Mouse (Mus musculus) heart, adult 18-20 months (tissue): Measurements from ENCODE around the gene Plod2. TPM values are rescaled to one million over a fixed set of nuclear protein-coding genes. Genes with fewer than 3 reads are reported as not detected.

Experiments
- DNase-seq, 2 experiments: peaks; one replicate each; pipeline ENCODE4 v3.0.0; 2021 to 2022; ENCODE audit warnings: mixed read lengths in 1 of 2
- total RNA-seq, 2 experiments: library from RNA; stranded (reverse); gene quantifications; 2 replicates each; pipeline ENCODE4 v1.2.3; 2021

Gene Plod2
- total RNA-seq, 2 experiments from 2014 or later, result 19.2 to 20.8 TPM

- no peak for DNase-seq
Measured at GRCm38 (mm10) chr9:92601551-92601950, 59.5 kb downstream of the Plod2 start.

- no peak for DNase-seq
Measured at GRCm38 (mm10) chr9:92603541-92603940, 61.5 kb downstream of the Plod2 start.

- peak; percentile 43 to 82 for DNase-seq
Measured at GRCm38 (mm10) chr9:92610628-92611267, 68.7 kb downstream of the Plod2 start.

- DNase-seq, result peak; percentile 27 to 58
Measured at GRCm38 (mm10) chr9:92612641-92613040, 70.6 kb downstream of the Plod2 start.

GRCm38 (mm10) chr9:92613206-92613605, 71.2 kb downstream of the Plod2 start:
- peak; percentile 29 to 30 for DNase-seq

- DNase-seq, result no peak
Measured at GRCm38 (mm10) chr9:92616418-92616817, 74.4 kb downstream of the Plod2 start.

- no peak for DNase-seq
Measured at GRCm38 (mm10) chr9:92617376-92617775, 75.4 kb downstream of the Plod2 start.

- no peak for DNase-seq
Measured at GRCm38 (mm10) chr9:92620088-92620487, 78.1 kb downstream of the Plod2 start.

- no peak for DNase-seq
Measured at GRCm38 (mm10) chr9:92621246-92621645, 79.2 kb downstream of the Plod2 start.

GRCm38 (mm10) chr9:92621878-92622282, 79.9 kb downstream of the Plod2 start:
- no peak for DNase-seq

- DNase-seq, result no peak
Measured at GRCm38 (mm10) chr9:92634792-92635191, 92.8 kb downstream of the Plod2 start.

GRCm38 (mm10) chr9:92639200-92639897, 97.3 kb downstream of the Plod2 start:
- peak; percentile 34 to 39 for DNase-seq

- DNase-seq, result no peak
Measured at GRCm38 (mm10) chr9:92641717-92642116, 99.7 kb downstream of the Plod2 start.

Other genes starting within 250 kb of the Plod2 start
- gene 1700057G04Rik, start 232.8 kb upstream of the Plod2 start, total RNA-seq, result not detected
- 1 to 10 TPM; 5.7 to 8.6 TPM for gene Plscr4, start 84.8 kb upstream of the Plod2 start, total RNA-seq